Mouse (Mus musculus) left cerebral cortex, postnatal 10 days (tissue): Measurements from ENCODE around the gene Ffar1. TPM values are rescaled to one million over a fixed set of nuclear protein-coding genes. Genes with fewer than 3 reads are reported as not detected.
"Not testable (repeated sequence)": the region's sequence is repeated elsewhere in the genome, so short reads cannot be mapped to it uniquely, and the experiment has no call there.

Source experiments
- DNase-seq, 2 experiments: peaks; one replicate each; pipeline ENCODE4 v3.0.0; 2021 to 2022; ENCODE audit warnings: low spot score in 2 of 2, mixed read lengths in 1 of 2; ENCODE audit errors: extremely low spot score in 1 of 2
- intact Hi-C: fragments of 180-260 bp; cut with DNase I; formaldehyde crosslinking; loops from one replicate; pipeline ENCODE4 v1.15.1; 2025
- total RNA-seq, 2 experiments: library from RNA; stranded (reverse); gene quantifications; 2 replicates each; pipeline ENCODE4 v1.2.3; 2021

The Ffar1 gene
- total RNA-seq, 2 experiments from 2014 or later = not detected

GRCm38 (mm10) chr7:30857746-30858145, 3.6 kb downstream of the Ffar1 start:
- DNase-seq = no peak
- intact Hi-C loops = loop anchor here (2.0 to 5.0 kb wide), 2 partner anchors 60 to 127 kb away; no protein-coding TSS in a partner anchor

GRCm38 (mm10) chr7:30856078-30856477, 5.3 kb downstream of the Ffar1 start, which contains the start of gene Ffar3:
Gene Ffar3, minus strand, starts transcription at chr7:30856178.
- no peak for DNase-seq
- intact Hi-C loops = loop anchor here (2.0 to 5.0 kb wide), 2 partner anchors 59 to 125 kb away; no protein-coding TSS in a partner anchor

GRCm38 (mm10) chr7:30851421-30851820, 9.9 kb downstream of the Ffar1 start:
- intact Hi-C loops = no loop called here
- DNase-seq = no peak

- intact Hi-C loops = no loop called here
- DNase-seq = no peak
These were observed 13.4 kb downstream of the Ffar1 start for GRCm38 (mm10) chr7:30847934-30848333.

- no peak for DNase-seq
- intact Hi-C loops = no loop called here
These were observed 14.0 kb downstream of the Ffar1 start for GRCm38 (mm10) chr7:30847386-30847785.

DNA sequence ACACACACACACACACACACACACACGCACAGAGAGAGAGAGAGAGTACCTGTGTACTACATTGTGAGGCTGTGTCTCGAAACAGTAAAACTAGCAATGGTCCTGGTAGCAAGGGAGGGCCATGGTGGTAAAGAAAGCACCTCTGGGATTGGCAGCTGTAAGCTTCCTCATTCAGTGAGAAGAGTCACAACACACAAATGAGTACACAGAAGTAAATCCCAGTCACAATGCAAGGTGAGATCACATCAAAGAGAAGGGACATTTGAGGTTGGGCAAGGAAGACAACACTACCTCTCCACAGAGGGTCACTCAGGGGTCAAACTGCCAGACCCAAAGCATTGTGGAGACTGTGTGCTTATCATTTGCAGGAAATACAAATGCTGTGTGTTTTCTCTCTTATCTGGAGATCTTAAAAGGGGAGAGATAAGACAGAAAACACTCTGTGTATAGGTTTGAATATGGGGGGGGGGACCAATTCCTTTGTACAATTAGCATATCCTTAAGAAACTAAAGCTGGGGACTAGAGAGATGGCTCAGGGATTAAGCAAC, 14.8 kb downstream of the Ffar1 start:
- intact Hi-C loops = no loop called here
- no peak for DNase-seq

GRCm38 (mm10) chr7:30844676-30845297, 16.6 kb downstream of the Ffar1 start:
- DNase-seq = no peak
- intact Hi-C loops = no loop called here

- intact Hi-C loops = no loop called here
- no peak for DNase-seq
These were observed 19.3 kb downstream of the Ffar1 start for GRCm38 (mm10) chr7:30842092-30842491.

DNA sequence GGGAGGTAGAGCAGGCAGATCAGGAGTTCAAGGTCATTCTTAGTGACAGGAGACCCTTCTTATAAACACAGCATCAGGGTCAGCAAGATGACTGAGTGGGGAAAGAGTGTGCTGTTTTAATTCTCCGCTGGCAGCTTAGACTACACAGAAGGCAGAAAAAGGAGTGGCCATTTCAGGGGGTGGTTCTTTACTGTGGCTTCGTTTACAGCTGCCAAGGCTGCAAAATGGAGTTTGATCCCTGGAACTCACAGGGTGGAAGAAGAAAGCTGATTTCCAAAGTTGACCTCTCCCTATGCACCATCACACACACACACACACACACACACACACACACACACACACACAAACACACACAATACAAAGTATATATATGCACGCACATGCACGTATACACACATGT, 20.0 kb downstream of the Ffar1 start:
- no peak for DNase-seq
- intact Hi-C loops = no loop called here

DNA sequence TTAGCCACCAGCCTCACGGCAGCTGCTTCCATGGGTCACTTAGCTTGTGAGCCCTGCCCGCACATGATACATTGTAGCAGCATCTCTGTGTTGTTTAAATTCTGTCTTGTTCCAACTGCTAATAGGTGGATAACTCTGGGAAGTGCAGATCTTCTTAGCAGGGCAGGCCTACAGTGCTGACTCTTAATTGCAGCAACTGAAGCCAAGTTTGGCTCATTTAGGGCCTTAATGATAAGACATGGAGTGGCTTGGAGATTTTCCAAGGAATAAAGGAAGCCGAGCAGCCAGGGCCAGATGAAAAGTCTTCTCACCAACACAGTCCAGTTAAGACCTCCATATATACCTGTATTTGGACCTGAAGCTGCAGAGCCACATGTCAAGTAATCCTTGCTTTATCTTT, 21.1 kb downstream of the Ffar1 start:
- DNase-seq = no peak
- intact Hi-C loops = no loop called here

DNA sequence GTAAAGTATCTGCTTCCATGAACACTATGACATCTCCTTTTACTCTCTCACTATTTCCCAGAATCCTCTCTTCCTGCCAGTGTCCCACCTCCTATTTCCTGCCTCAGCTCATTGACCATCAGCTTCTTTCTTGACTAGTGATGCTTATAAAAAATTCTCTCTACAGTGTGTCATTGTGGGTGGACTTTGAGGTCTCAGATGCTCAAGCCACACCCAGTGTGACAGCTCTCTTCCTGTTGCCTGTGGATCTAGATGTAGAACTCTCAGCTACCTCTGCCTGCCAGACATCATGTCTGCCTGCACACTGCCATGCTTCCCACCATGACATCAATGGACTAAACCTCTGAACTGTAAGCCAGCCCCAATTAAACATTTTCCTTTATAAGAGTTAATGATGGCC, 24.1 kb downstream of the Ffar1 start:
- DNase-seq = no peak
- intact Hi-C loops = no loop called here

DNA sequence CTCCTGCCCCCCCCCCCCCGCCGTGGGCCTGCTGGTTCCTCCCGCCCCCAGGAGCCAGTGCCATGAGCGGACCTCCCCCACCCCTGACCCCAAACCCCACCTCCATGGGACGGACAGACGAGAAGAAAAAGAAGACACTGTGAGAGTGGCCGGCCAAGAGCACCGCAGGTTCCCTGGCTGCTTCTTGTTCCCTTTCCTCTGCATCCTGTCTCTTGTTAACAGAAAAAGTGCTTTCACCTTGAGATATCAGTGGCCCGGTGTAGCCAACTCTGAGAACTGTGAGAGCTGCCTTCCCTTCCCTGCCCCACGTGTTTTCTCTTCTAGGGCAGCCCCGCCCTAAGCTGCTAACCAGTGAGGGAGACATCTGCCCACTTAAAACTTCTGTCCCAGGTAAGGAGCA, 28.7 kb downstream of the Ffar1 start:
- intact Hi-C loops, DNase-seq: not testable (repeated sequence)

DNA sequence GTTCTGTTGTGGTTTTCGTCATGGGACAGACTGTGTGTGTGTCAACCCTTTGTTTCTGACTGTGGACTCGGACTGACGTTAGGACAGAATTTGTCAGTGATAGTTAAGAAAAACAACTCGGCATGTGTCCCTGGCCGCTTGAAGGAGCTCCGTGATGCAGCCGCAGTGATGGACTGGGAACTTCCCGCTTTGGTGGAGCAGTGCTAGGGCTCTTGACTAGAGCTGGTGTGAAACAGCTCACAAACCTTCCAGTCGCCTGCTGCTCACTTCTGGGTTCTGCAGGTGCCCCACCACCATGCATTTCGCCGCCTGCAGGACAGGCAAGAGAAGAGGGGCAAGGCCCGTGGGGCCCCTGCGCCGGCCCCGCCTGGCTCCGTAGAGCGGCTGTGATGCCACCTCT, 29.1 kb downstream of the Ffar1 start:
- intact Hi-C loops = no loop called here
- DNase-seq = no peak

DNA sequence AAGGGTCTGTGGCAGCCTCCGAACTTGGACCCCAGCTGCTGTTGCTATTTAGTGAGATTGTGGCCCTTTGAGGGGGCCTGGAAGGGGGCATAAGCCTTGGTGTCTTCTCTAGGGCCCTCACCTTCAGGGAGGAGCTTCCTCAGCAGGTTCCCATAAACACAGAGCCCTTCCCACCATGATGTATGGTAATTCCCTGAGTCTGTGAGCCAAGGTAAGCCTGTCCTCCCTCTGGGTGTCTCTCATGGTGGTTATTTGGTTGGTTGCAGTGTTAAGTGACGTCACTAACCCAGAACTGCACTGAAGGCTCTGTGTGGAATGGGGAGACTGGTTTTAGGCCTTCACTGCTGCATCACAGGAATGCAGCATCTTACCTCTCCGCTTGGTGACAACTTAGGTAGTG, 31.9 kb downstream of the Ffar1 start:
- intact Hi-C loops = no loop called here
- DNase-seq = no peak

- intact Hi-C loops = not testable (repeated sequence)
These were observed 32.5 kb downstream of the Ffar1 start for GRCm38 (mm10) chr7:30828871-30829270.

DNA sequence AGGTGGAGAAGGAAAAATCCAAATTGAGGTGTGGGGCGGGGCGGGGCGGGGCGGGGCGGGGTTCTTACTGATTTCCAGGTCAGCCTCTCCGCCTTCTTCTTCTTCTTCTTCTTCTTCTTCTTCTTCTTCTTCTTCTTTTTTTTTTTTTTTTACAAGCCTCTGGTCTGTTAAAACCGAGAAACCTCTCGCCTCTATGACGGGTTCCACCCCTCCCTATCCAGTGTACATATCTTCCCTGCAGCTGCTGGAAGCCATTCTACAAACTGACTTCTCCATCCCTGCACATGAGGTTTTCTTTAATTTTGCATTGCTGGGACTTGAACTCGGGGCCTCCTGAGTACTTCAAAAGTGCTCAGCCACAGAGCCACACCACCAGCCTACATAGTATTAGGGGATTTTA, 34.7 kb downstream of the Ffar1 start:
- DNase-seq = no peak
- intact Hi-C loops = no loop called here

More at GRCm38 (mm10) chr7:30828871-30829270, 32.5 kb downstream of the Ffar1 start:
- DNase-seq = not testable (repeated sequence)

- no peak for DNase-seq
- intact Hi-C loops = no loop called here
These were observed 37.1 kb downstream of the Ffar1 start for GRCm38 (mm10) chr7:30824306-30824705.

GRCm38 (mm10) chr7:30823675-30824074, 37.7 kb downstream of the Ffar1 start, which contains the start of gene Ffar2:
Gene Ffar2, minus strand, starts transcription at chr7:30823775.
- DNase-seq = no peak
- intact Hi-C loops = no loop called here

DNA sequence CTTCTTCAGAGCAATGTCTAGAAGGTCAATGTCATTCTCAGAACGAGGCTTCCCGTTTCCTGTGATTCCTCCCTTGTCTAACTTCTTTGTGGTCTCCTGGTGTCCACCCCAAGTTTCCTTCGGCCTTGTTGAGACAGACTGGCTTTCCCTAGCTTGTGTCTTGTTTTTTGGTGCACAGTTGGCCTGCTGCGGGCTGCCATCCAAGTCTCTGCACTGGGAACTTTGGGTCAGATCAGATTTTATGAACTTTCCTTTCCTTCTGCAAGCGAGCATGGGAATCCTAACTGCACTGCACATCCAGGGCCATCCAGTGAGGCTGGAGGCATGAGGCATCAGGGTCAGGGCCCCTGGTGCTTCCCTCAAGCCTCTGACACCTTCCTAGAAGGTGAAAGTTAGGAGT, 39.8 kb downstream of the Ffar1 start:
- DNase-seq = no peak
- intact Hi-C loops = no loop called here

DNA sequence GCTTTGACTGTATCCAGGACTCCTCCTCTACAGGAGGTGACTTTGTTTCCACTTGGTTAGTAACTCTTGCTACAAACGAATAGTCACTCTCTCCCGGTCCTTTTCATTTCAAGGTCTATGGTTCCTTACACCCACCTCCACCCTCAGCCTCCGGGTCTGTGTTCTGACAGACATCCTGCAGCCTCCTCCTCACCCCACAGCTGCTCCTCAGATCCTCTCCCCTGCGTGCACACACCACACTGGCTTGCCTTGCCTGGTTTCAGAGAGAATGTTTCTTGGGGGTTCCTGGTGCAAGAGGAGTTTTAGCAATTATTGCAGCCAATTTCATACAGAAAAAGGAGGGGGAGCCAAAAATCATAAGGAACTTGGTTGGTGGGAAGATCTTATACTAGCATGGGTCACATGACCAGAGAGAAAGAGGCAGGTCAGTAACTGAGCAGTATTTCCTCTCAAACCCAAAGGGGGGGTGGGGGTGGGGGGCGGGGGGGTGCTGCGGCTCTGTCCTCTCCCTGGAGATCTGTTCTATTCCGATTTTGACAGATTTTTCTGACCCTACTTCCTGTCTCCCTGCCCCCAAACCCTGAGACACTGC, 40.4 kb downstream of the Ffar1 start:
- intact Hi-C loops = no loop called here
- DNase-seq = no peak
